Mouse (Mus musculus): ENCODE data around the gene Unkl. TPM values are rescaled to one million over a fixed set of nuclear protein-coding genes. Genes with fewer than 3 reads are reported as not detected.
A peak's percentile ranks its signal among the peaks of the same experiment; 100 is the strongest.
"Not testable (repeated sequence)": the region's sequence is repeated elsewhere in the genome, so short reads cannot be mapped to it uniquely, and the experiment has no call there.

Gene Unkl
- polyA plus RNA-seq, 2 experiments: 6.3 to 18.0 TPM

- WGBS: 89% methylated on average over 3 of the region's 3 CpGs
- no peak overlapping the region for H3K27ac ChIP-seq (replicated peaks; ENCODE audit: low read depth, low read length)
- no peak for ATAC-seq (ENCODE audit: low FRiP score, low read depth)
- no peak overlapping the region for H3K4me2 ChIP-seq (replicated peaks; ENCODE audit: low read depth, low read length, severe bottlenecking)
- no peaks in the 10 kb centered on the region for H3K9me3 ChIP-seq (ENCODE audit: control insufficient read depth, low read length)
- peaks cover 52% of the 10 kb centered on the region for H3K36me3 ChIP-seq (ENCODE audit: control insufficient read depth, insufficient read depth, low read length)
- H3K9ac ChIP-seq (ENCODE audit: low read depth, low read length, severe bottlenecking): no peak overlapping the region
- H3K4me3 ChIP-seq (replicated peaks; ENCODE audit: low read length): no peak overlapping the region
- no peak for DNase-seq (ENCODE audit: low spot score)
- H3K27me3 ChIP-seq (ENCODE audit: control insufficient read depth, insufficient read depth, low read length): no peaks in the 10 kb centered on the region
- no peak for TF ChIP-seq POLR2A (IDR thresholded peaks at IDR 0.05; ENCODE audit: borderline replicate concordance, extremely low read depth, insufficient read depth, insufficient read length)
- H3K4me1 ChIP-seq (ENCODE audit: control insufficient read depth, insufficient read depth, low read length): no peaks in the 10 kb centered on the region
Measured at GRCm38 (mm10) chr17:25230700-25231099, 42.5 kb downstream of the Unkl start.

DNA sequence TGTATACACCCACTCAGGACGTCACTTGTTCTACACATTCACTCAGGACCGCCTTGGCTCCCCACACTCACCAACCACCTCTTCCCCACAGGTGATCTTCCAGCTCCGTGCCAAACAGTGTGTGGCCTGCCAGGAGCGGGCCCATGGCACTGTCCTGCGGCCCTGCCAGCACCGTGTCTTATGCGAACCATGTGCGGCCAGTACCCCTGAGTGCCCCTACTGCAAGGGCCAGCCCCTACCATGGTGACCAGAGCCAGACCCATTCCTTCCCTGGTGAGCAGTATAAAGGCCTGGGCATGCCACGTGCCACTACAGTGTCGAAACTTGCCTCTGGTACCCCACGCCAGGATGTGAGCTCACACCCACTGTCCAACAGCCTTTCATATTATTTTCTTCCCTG is 43.4 kb downstream of the Unkl start:
- H3K36me3 ChIP-seq (ENCODE audit: control insufficient read depth, insufficient read depth, low read length): peaks cover 51% of the 10 kb centered on the region
- H3K27ac ChIP-seq (replicated peaks; ENCODE audit: low read depth, low read length); H3K4me3 ChIP-seq (replicated peaks; ENCODE audit: low read length); H3K4me2 ChIP-seq (replicated peaks; ENCODE audit: low read depth, low read length, severe bottlenecking); H3K9me3 ChIP-seq (ENCODE audit: control insufficient read depth, low read length); DNase-seq (ENCODE audit: low spot score); H3K4me1 ChIP-seq (ENCODE audit: control insufficient read depth, insufficient read depth, low read length); ATAC-seq (ENCODE audit: low FRiP score, low read depth); H3K27me3 ChIP-seq (ENCODE audit: control insufficient read depth, insufficient read depth, low read length); H3K9ac ChIP-seq (ENCODE audit: low read depth, low read length, severe bottlenecking): not testable (repeated sequence)
- WGBS: 91% methylated on average over 6 of the region's 11 CpGs

GRCm38 (mm10) chr17:25235635-25236034 is 47.4 kb downstream of the Unkl start:
- Histone ChIP-seq H3K4me1 (ENCODE audit: control insufficient read depth, insufficient read depth, low read length) (peaks cover 4% of the 10 kb centered on the region), H3K9me3 (ENCODE audit: control insufficient read depth, low read length) (no peaks in the 10 kb centered on the region), H3K27me3 (ENCODE audit: control insufficient read depth, insufficient read depth, low read length) (no peaks in the 10 kb centered on the region), H3K9ac (ENCODE audit: low read depth, low read length, severe bottlenecking) (no peak overlapping the region), H3K4me3 (replicated peaks; ENCODE audit: low read length) (no peak overlapping the region), H3K4me2 (replicated peaks; ENCODE audit: low read depth, low read length, severe bottlenecking) (no peak overlapping the region), H3K36me3 (ENCODE audit: control insufficient read depth, insufficient read depth, low read length) (peaks cover 28% of the 10 kb centered on the region), H3K27ac (replicated peaks; ENCODE audit: low read depth, low read length) (no peak overlapping the region)
- TF ChIP-seq POLR2A (IDR thresholded peaks at IDR 0.05; ENCODE audit: borderline replicate concordance, extremely low read depth, insufficient read depth, insufficient read length): no peak
- DNase-seq (ENCODE audit: low spot score) (no peak), ATAC-seq (ENCODE audit: low FRiP score, low read depth) (no peak)
- 86% methylated on average over 9 of the region's 9 CpGs for WGBS

- Histone ChIP-seq H3K36me3 (ENCODE audit: control insufficient read depth, insufficient read depth, low read length) (peaks cover 38% of the 10 kb centered on the region), H3K4me1 (ENCODE audit: control insufficient read depth, insufficient read depth, low read length) (peaks cover 10% of the 10 kb centered on the region), H3K27me3 (ENCODE audit: control insufficient read depth, insufficient read depth, low read length) (no peaks in the 10 kb centered on the region), H3K4me3 (replicated peaks; ENCODE audit: low read length) (peak within 1 kb of the TSS; percentile 93), H3K4me2 (replicated peaks; ENCODE audit: low read depth, low read length, severe bottlenecking) (peak within 1 kb of the TSS; percentile 90), H3K27ac (replicated peaks; ENCODE audit: low read depth, low read length) (peak within 1 kb of the TSS; percentile 82), H3K9me3 (ENCODE audit: control insufficient read depth, low read length) (no peaks in the 10 kb centered on the region), H3K9ac (ENCODE audit: low read depth, low read length, severe bottlenecking) (peak within 1 kb of the TSS; percentile 90)
- DNase-seq (ENCODE audit: low spot score) (peak; percentile 90), ATAC-seq (ENCODE audit: low FRiP score, low read depth) (peak; percentile 94)
- TF ChIP-seq POLR2A (IDR thresholded peaks at IDR 0.05; ENCODE audit: borderline replicate concordance, extremely low read depth, insufficient read depth, insufficient read length): no peak
- WGBS: under 1% methylated on average over 73 of the region's 80 CpGs
Measured at GRCm38 (mm10) chr17:25239695-25240636, 51.8 kb downstream of the Unkl start, which contains the start of the genes Gnptg and Tsr3. Gnptg (minus strand) TSS chr17:25240124. Tsr3 (plus strand) TSS chr17:25240170.

DNA sequence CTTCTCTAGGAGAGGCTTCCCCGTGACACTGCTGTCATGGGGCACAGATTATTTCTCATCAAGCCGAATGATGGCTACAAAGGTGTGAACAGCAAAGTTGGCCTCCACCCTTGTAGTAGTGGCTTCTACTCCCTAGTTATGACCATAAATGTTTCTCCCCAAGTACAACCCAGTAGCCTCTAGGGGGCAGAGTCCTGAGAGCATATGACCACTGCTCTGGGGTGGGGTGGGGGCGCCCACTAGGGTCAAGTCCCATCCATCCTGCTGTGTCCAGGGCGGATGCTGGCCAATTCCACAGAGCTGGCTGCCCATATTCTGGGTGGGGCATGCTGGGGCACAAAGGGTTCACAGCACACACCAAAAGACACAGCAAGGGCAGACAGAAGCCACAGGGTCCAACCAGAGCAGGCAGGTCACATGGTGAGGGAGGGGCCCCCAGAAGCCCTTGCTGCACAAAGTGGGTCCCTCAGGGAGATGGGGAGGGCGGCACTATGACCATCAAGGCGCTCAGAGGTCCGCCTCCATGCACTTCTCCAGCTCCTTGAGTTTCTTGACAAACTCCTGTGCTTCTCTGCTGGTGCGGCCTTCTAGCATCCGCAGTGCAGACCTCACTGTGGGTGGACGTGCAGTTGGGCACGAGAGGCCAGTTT is 55.1 kb downstream of the Unkl start:
- TF ChIP-seq POLR2A (IDR thresholded peaks at IDR 0.05; ENCODE audit: borderline replicate concordance, extremely low read depth, insufficient read depth, insufficient read length): no peak
- Histone ChIP-seq H3K4me3 (replicated peaks; ENCODE audit: low read length) (no peak overlapping the region), H3K36me3 (ENCODE audit: control insufficient read depth, insufficient read depth, low read length) (peaks cover 29% of the 10 kb centered on the region), H3K4me2 (replicated peaks; ENCODE audit: low read depth, low read length, severe bottlenecking) (no peak overlapping the region), H3K27ac (replicated peaks; ENCODE audit: low read depth, low read length) (no peak overlapping the region), H3K27me3 (ENCODE audit: control insufficient read depth, insufficient read depth, low read length) (no peaks in the 10 kb centered on the region), H3K9ac (ENCODE audit: low read depth, low read length, severe bottlenecking) (no peak overlapping the region), H3K4me1 (ENCODE audit: control insufficient read depth, insufficient read depth, low read length) (peaks cover 10% of the 10 kb centered on the region), H3K9me3 (ENCODE audit: control insufficient read depth, low read length) (no peaks in the 10 kb centered on the region)
- ATAC-seq (ENCODE audit: low FRiP score, low read depth) (no peak), DNase-seq (ENCODE audit: low spot score) (no peak)
- WGBS: 86% methylated on average over 11 of the region's 11 CpGs
